Mouse (Mus musculus): ENCODE results near the gene Zfp719. TPM values are rescaled to one million over a fixed set of nuclear protein-coding genes. Genes with fewer than 3 reads are reported as not detected.

The Zfp719 gene
- polyA plus RNA-seq (2021) = 8.7 TPM

- H3K27me3 ChIP-seq = no peaks in the 10 kb centered on the region
- DNase-seq (ENCODE audit: low read depth, low spot score) = peak; percentile 86
- in situ Hi-C loops (cut with MboI; ENCODE audit: low pct_unique_long_range_greater_than_20kb) = loop anchor here (5.0 to 25.0 kb wide), 3 partner anchors 93 to 658 kb away; partner anchors contain the start of genes 1700028J19Rik, 2410002F23Rik, Ctu1 and Gm36864
- ATAC-seq = peak; percentile 99
- no peak for TF ChIP-seq CTCF (IDR thresholded peaks at IDR 0.05)
- ChIA-PET POLR2A (no interaction called here), CTCF (no interaction called here)
Measured at GRCm38 (mm10) chr7:43579440-43580171, at the start of gene Zfp719. TSS of gene Zfp719 (plus strand) at chr7:43579610.

GRCm38 (mm10) chr7:43530216-43530785 lies 49.1 kb upstream of the Zfp719 start:
- POLR2A ChIA-PET = no interaction called here
- DNase-seq (ENCODE audit: low read depth, low spot score) = no peak
- in situ Hi-C loops (cut with MboI; ENCODE audit: low pct_unique_long_range_greater_than_20kb) = no loop called here
- TF ChIP-seq CTCF (IDR thresholded peaks at IDR 0.05) = no peak
- CTCF ChIA-PET = no interaction called here
- ATAC-seq = no peak
- H3K27me3 ChIP-seq = peaks cover 5% of the 10 kb centered on the region

GRCm38 (mm10) chr7:43532936-43533505 lies 46.4 kb upstream of the Zfp719 start:
- ChIA-PET POLR2A (no interaction called here), CTCF (no interaction called here)
- ATAC-seq = no peak
- no peak for DNase-seq (ENCODE audit: low read depth, low spot score)
- H3K27me3 ChIP-seq = peaks cover 3% of the 10 kb centered on the region
- in situ Hi-C loops (cut with MboI; ENCODE audit: low pct_unique_long_range_greater_than_20kb) = no loop called here
- TF ChIP-seq CTCF (IDR thresholded peaks at IDR 0.05) = no peak

GRCm38 (mm10) chr7:43538524-43538923 lies 40.9 kb upstream of the Zfp719 start:
- in situ Hi-C loops (cut with MboI; ENCODE audit: low pct_unique_long_range_greater_than_20kb) = no loop called here
- POLR2A ChIA-PET = no interaction called here
- no peak for TF ChIP-seq CTCF (IDR thresholded peaks at IDR 0.05)
- CTCF ChIA-PET = no interaction called here
- ATAC-seq = no peak
- no peak for DNase-seq (ENCODE audit: low read depth, low spot score)
- peaks cover 12% of the 10 kb centered on the region for H3K27me3 ChIP-seq

- CTCF ChIA-PET = no interaction called here
- peaks cover 18% of the 10 kb centered on the region for H3K27me3 ChIP-seq
- POLR2A ChIA-PET = no interaction called here
- ATAC-seq (no peak), DNase-seq (ENCODE audit: low read depth, low spot score) (no peak)
- in situ Hi-C loops (cut with MboI; ENCODE audit: low pct_unique_long_range_greater_than_20kb) = no loop called here
- TF ChIP-seq CTCF (IDR thresholded peaks at IDR 0.05) = no peak
Measured at GRCm38 (mm10) chr7:43544225-43544977, 35.0 kb upstream of the Zfp719 start, which contains the start of gene Cd33. TSS of gene Cd33 (minus strand) at chr7:43544428.

- DNase-seq (ENCODE audit: low read depth, low spot score) = no peak
- ChIA-PET POLR2A (no interaction called here), CTCF (interaction anchor here (0.9 kb wide), 1 partner anchor 47 kb away, joined by 3 read pairs; no protein-coding TSS in a partner anchor)
- peaks cover 17% of the 10 kb centered on the region for H3K27me3 ChIP-seq
- no peak for TF ChIP-seq CTCF (IDR thresholded peaks at IDR 0.05)
- no peak for ATAC-seq
- in situ Hi-C loops (cut with MboI; ENCODE audit: low pct_unique_long_range_greater_than_20kb) = no loop called here
Measured at GRCm38 (mm10) chr7:43545656-43546545, 33.5 kb upstream of the Zfp719 start.

- ATAC-seq = no peak
- no peak for DNase-seq (ENCODE audit: low read depth, low spot score)
- ChIA-PET CTCF (no interaction called here), POLR2A (no interaction called here)
- TF ChIP-seq CTCF (IDR thresholded peaks at IDR 0.05) = no peak
- H3K27me3 ChIP-seq = peaks cover 14% of the 10 kb centered on the region
- in situ Hi-C loops (cut with MboI; ENCODE audit: low pct_unique_long_range_greater_than_20kb) = no loop called here
Measured at GRCm38 (mm10) chr7:43547666-43548065, 31.7 kb upstream of the Zfp719 start.

GRCm38 (mm10) chr7:43548206-43548605 lies 31.2 kb upstream of the Zfp719 start:
- POLR2A ChIA-PET = no interaction called here
- TF ChIP-seq CTCF (IDR thresholded peaks at IDR 0.05) = no peak
- in situ Hi-C loops (cut with MboI; ENCODE audit: low pct_unique_long_range_greater_than_20kb) = no loop called here
- DNase-seq (ENCODE audit: low read depth, low spot score) (no peak), ATAC-seq (no peak)
- CTCF ChIA-PET = no interaction called here
- peaks cover 10% of the 10 kb centered on the region for H3K27me3 ChIP-seq

- ChIA-PET POLR2A (no interaction called here), CTCF (no interaction called here)
- no peak for ATAC-seq
- no peak for DNase-seq (ENCODE audit: low read depth, low spot score)
- no peaks in the 10 kb centered on the region for H3K27me3 ChIP-seq
- TF ChIP-seq CTCF (IDR thresholded peaks at IDR 0.05) = no peak
- in situ Hi-C loops (cut with MboI; ENCODE audit: low pct_unique_long_range_greater_than_20kb) = no loop called here
Measured at GRCm38 (mm10) chr7:43553153-43553552, 26.3 kb upstream of the Zfp719 start.

GRCm38 (mm10) chr7:43554550-43554949 lies 24.9 kb upstream of the Zfp719 start:
- DNase-seq (ENCODE audit: low read depth, low spot score) (no peak), ATAC-seq (peak; percentile 26)
- H3K27me3 ChIP-seq = no peaks in the 10 kb centered on the region
- ChIA-PET POLR2A (no interaction called here), CTCF (no interaction called here)
- no peak for TF ChIP-seq CTCF (IDR thresholded peaks at IDR 0.05)
- in situ Hi-C loops (cut with MboI; ENCODE audit: low pct_unique_long_range_greater_than_20kb) = no loop called here

Measured in Patski (cell line).